Mouse (Mus musculus) thymus, postnatal 4 days (tissue): Measurements from ENCODE around the gene Foxn1.

Experiments used
- DNase-seq: peaks from one replicate; pipeline ENCODE4 v3.0.0; 2021

Gene Foxn1

DNA sequence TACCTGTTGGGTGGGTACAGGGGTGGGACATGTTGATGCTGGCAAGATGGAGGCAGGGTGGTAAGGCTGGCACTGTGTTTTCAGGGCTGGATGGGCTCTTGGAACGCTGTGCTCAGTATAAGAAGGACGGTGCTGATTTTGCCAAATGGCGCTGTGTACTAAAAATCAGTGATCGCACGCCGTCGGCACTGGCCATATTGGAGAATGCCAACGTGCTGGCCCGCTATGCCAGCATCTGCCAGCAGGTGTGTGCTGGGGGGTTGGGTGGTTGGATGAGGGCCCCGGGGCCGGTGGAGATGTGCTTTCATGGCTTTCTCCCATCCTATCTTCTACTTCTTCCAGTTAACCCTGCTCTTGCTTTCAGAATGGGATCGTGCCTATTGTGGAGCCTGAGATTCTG is 61.4 kb downstream of the Foxn1 start:
- peak; percentile 31 for DNase-seq

DNA sequence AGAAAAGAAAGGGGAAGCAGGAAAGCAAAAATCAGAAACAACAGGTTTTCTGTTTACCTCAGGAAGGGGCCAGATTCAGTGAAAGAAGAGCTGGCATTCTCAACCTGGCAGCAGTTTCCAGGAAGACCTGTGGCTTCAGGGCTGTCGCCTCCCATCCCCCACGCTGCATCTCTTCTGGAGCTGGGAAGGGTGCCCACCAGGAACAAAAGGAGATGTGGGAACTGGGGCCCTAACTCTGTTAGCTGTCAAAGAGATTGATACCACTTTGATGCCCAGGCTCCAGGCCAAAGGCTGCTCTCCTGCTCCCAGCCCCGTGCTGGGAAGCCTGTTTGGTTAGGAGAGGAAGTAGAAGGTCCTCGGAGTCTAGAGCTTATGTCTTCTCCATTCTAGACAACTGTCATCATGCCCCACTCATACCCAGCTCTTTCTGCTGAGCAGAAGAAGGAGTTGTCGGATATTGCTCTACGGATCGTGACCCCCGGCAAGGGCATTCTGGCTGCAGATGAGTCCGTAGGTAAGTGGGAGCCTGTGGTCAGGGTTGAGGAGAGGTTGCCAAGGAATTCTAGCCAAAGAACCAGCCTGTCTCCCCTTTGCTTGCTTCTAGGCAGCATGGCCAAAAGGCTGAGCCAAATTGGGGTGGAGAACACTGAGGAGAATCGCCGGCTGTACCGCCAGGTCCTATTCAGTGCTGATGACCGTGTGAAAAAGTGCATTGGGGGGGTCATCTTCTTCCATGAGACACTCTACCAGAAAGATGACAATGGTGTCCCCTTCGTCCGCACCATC is 62.2 kb downstream of the Foxn1 start:
- DNase-seq, result no peak

DNA sequence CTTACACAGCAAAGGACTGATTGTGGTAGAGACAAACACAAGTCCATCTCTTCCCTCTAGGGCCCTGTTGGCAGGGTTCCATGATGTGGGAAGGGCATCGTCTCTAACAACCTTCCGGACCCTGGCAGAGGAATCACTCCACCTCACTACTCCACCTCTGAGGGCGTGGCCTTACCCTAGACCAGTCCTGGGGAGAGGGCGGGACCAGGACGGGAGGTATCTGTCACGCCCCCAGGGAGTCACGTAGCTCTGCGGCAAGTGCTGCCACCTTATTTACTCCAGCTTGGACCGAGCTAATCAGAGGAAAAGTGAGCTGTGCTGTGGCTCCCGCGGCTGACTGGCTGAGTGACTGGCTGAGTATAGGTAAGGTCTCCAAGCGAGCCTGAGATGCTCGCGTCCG is 63.5 kb downstream of the Foxn1 start, which contains the start of gene Aldoc:
TSS of gene Aldoc (plus strand) at position 109 of the 400 bp plus-strand sequence.
- peak; percentile 75 for DNase-seq

DNA sequence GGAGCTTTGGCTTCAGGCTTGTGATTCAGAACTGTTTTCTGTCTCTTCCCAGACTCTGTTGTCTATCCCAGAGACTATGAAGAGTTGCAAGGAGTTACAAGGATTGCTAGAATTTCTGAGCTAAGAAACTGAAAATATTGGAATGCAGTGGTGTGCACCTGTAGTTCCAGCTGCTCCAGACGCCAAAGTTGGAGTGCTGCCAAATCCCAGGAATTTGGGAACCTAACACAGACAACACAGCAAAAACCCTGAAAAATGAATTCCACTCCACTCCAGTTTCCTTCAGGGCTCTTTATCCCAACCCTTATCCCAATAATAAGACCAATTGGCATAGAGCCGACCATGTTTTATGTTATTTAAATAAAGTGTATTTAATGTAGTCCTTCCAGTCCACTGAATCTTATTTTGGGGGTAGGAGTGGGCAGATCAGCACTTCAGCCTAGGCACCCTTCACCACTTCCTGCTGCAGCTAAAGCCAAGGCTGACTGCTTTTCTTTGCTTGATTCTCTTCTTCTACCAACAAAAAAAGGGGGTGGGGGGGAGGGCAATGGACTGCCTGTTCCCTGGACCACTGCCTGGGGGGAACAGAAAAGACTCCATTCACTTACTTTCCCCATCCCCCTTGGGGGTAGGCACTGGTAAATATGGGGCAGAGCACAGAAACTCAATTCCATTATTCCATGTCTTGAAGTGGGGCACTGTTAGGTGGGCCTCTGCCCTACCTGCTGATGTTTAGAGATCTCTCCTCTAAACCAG is 64.1 kb downstream of the Foxn1 start:
- DNase-seq, result no peak

DNA sequence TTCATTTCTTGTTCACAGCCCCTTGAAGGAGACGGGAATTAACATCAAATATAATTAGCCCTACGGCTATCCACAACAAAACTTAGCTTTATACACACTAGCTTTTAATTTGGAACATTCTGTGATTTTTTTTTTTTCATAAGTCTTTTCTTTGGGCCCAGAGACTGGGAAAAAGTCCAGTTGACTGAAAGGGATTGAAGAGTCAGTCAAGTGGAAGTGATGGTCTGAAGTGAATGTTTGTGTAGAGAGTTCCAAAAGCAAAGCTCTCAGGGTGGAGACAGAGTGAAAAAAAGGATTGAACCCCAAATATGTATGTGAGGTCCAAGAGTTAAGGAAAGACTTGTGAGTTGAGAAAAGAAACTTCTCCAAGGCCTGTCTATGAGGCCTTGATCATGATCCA is 67.9 kb downstream of the Foxn1 start:
- DNase-seq, result no peak

DNA sequence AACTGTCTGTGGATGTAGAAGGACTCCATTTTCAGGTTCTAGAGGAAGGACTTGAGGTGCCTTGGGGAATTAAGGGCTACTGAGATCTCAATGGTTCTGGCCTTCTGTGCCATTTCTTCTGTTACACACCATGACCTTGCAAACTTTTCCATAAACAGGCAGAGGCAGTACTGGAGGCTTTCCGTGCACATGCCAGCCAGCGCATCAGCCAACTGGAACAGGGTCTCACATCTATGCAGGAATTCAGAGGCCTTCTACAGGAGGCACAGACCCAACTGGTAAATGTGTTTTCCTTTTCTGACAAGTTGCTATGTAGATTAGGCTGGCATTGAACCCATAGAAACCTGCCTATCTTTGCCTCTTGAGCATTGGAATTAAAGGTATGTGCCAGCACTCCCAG is 72.7 kb downstream of the Foxn1 start:
- DNase-seq, result no peak

DNA sequence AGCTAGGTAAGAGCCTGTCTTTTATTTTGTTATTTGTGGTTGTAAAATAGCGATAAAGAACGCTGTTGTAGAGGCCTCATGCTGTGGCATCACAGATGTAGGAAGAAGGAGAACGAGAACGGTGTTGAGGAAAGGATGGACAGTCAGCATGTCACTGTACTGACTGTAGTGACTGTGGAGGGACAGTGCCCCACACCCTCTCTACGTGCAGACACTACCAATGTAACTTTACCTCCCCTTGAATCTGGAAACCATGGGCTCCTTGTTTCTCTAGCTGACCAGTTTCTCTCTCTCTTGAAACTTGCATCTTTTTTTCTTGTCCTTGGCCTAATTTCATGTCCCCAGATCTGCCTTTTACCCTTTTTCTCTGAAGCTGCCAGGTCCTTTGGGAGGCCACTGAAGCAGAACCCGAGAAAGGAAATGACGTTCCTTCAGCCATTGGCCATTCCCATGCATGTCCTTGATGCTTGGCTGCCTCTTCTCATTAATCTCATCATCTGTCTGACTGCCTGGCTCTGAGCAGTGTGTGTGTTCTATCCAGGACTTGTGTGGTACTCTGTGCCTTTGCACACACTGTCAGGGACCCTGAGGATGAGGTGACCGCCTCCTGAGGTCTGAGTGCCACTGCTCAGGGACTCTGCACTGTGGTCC is 75.4 kb downstream of the Foxn1 start:
- DNase-seq, result no peak
